Mouse (Mus musculus) cerebellum, postnatal 25 days (tissue): Measurements from ENCODE around the gene Pcsk5.
"Not testable (repeated sequence)": the region's sequence is repeated elsewhere in the genome, so short reads cannot be mapped to it uniquely, and the experiment has no call there.

Experiments
- DNase-seq, 2 experiments: peaks; one replicate each; pipeline ENCODE4 v3.0.0; 2021; ENCODE audit warnings: mixed read lengths in 2 of 2

Gene Pcsk5

DNA sequence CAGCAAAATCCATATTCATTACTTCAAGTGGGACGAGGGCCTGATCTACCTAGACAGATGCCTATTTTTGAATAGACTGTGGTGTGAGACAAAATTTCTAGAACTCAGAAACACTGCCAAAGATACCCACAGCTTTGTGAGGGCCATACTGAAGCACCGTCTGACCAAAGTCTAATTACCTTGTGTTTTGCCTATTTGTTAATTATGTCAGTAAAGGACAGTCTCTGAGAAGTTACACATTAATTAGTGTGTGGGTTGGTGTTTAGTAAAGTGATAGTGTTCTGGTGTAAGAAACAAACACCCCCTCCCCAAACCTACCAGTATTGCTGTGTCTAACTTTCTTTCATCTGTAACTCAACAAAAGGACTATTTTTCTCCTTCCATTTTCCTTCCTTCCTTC is 266.5 kb downstream of the Pcsk5 start:
- DNase-seq, result no peak

- DNase-seq, result no peak
Observed at GRCm38 (mm10) chr19:17567264-17567663, 270.2 kb downstream of the Pcsk5 start.

GRCm38 (mm10) chr19:17566097-17566496 is 271.3 kb downstream of the Pcsk5 start:
- DNase-seq, result no peak

GRCm38 (mm10) chr19:17558764-17559163 is 278.7 kb downstream of the Pcsk5 start:
- no peak for DNase-seq

DNA sequence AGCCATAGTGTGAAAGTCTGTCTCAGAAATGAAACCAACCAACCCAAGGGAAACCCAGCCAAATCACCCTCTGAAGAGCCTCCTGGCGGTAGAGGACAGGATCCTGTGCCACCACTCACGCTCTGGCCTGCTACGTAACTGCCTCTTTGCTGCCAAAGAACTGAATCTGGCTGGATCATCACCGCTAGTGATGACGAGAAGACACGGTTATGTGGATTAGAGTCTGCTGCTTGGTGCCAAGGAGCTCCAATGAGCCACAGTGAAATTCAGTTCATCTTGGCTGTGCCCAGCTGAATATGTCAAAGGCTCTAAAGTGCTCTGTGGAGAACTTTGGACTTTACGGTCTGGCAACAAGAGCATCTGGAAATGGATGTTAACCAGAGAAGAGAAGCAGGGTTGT is 282.3 kb downstream of the Pcsk5 start:
- DNase-seq, result no peak

- no peak for DNase-seq
Observed at GRCm38 (mm10) chr19:17554571-17554970, 282.9 kb downstream of the Pcsk5 start.

DNA sequence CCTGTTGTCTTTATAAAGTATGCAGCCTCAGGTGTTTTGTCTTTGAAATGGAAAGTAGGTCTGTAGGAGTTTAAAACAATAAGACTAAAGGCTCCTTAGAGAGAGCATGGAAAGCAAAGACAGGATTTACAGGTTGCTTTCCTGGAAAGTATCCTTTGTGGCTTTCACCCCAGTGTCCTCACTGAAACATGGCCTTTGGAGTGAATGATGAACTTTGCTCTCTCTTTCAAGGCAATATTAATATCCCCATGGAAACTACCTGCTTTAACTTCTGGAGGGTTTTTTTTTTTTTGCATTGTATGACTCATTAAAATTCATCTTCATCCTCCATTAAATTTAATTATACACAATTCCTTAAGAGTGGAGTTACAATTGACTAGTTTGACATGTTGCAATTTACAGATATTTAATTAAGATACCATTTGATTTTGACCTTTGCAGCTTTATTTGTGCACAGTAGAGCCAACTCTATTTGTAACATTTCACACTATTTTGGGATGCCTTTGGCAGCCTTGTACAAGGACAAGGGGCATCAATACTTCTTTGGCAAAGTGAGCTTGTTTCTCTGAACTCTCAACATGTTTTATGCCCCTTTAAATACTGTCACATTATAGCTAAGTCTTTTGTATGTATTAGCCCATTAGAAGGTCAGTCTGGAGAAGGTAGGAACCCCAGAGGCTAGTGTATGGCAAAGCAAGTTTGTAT is 283.9 kb downstream of the Pcsk5 start:
- DNase-seq, result no peak

DNA sequence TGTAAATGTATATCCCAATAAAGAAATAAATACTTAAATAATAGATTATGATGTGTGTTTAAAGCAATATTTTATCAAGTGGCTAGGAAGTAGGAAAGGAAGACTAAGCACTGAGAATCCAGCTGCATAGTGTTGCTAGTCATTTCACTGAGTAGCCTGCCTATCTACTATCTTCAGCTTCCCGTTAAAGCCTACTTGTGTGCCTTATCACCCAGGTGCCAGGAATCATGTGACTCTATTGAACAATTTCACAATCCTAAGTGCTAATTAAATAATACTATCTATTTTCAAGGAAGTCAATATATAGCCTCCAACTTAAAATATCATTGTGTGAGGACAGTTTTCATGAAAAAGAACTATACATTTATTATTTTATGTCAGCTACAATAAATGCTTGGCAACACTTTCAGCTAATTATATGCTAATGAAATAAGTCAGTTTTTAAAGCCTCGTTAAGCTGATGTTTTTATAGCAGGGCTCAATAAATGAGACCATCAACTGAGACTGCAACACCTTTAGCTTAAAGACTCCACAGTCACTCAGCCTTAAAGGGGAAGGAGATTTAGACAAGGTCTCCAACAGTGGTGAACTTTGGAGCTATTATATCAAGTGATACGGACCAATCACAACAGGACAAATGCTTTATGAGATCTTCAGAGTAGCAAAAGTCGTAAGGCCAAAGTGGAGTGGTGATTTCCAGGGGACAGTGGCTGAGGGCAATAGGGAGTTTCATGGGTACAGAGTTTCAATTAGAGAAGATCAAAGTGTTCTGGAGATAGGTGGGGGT is 308.5 kb downstream of the Pcsk5 start:
- DNase-seq, result no peak

DNA sequence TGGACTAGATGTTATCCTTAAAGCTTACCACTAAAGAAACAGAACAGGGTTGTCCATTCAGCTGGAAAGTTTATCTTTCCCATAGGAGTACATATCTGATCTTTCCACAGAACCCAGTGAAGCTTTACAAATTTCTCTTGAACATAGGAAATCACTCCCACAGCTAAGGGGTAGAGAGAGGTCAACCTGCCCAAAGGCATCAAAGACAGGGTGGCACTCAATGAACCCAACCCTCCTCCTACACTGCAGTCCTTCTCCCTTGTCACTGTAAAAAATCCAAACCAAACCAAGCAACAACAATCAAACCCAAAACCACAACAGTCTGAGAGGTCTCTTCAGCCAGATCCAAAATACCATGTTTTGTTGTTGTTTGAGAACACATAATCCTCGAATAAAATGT is 311.9 kb downstream of the Pcsk5 start:
- DNase-seq, result no peak

DNA sequence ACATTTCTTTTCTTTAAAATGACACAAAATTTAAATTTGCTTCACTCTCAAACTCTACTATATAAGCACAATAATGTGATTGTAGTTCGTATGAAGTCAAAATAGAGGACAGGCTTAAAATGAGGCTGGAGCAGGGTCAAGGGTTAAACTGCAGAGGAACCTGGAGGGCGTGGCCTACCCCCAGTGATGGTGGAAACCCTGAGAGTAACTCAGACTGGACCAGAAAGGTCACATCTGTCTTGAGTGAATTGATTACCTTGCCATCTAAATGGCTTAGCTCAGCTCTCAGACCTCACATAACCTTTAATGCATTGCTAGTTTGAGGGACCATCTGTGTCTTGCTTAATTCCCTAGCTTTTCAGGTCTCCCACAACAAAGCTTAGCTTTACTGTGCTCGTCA is 323.0 kb downstream of the Pcsk5 start:
- no peak for DNase-seq

DNA sequence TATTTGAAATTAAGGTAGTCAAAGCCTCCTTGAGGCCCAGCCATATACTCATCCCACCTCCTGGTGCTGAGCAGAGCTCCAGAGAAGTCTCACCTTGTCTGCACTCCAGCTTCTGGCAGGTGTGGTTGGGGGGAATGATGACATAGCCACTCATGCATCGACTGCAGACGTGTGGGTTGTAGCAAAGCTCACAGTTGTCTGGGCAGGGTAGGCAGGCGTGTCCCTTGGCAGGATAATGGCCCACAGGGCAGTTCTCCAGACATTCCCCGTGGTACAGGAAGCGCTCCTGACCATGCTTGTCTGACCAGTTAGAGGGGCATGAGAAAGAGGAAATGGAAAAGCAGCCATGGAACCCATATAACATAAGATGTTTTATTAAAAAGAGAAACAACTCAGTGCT is 326.1 kb downstream of the Pcsk5 start:
- no peak for DNase-seq

- no peak for DNase-seq
Observed at GRCm38 (mm10) chr19:17504212-17504611, 333.2 kb downstream of the Pcsk5 start.

DNA sequence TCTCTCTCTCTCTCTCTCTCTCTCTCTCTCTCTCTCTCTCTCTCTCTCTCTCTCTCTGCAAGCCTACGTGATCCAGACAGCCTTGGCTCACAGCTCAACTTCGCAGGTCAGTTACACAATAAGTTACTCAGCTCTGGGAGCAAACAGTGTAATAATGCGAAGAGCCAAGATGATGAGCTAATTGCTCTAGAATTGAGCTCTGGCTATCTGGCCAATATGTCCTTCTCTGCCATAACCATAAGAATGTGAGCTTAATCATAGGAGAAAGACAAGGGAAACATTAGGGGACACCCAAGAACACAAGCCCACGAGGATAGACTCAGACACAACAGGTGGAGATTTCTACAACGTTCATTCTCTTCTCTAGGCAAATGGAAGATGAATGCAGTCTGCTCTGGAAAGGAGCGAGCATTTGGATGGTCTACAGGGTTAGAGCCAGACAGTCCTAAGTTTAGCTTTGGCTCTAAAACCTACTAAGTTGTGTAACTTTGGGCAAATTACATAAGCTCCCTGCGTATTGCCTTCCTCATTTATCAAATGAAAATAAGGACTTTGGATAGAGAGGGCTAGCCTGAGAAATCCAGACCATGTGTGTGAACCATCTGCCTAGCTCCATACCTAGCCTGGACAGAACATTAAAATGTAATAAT is 338.7 kb downstream of the Pcsk5 start:
- no peak for DNase-seq

GRCm38 (mm10) chr19:17496131-17496530 is 341.3 kb downstream of the Pcsk5 start:
- DNase-seq, result no peak

DNA sequence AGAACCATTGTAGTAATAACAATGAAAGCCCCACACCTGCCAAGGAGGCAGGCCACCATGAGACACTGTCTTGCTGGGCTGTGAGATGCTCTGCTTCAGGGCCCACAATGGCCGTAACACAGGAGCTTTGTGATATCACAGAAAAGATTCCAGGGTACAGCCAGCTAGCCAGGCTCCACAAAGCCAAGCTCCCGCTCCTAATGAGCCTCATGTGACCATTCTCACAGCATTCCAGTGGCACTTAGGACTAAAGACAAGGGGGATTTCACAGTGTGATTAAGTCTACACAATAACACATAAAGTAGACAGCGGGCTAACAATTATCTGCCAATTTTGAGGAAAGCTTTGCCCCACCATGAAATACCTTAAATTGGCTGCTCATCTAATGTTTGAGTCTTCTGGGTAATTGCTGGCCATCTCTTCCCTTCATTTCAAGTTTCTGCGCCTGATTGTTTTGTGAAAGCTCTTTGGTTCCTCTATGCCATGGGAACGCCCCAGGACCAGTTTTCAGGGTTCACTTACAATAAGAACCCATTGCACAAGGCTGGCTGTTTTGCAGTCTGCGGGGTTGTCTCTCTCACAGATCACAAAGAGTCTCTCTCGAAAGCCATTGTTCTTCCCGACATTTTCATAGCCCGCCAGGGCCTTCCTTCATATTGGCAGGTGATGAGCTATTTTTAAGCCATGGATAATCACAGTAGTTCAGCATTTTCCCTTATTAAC is 345.4 kb downstream of the Pcsk5 start:
- no peak for DNase-seq

DNA sequence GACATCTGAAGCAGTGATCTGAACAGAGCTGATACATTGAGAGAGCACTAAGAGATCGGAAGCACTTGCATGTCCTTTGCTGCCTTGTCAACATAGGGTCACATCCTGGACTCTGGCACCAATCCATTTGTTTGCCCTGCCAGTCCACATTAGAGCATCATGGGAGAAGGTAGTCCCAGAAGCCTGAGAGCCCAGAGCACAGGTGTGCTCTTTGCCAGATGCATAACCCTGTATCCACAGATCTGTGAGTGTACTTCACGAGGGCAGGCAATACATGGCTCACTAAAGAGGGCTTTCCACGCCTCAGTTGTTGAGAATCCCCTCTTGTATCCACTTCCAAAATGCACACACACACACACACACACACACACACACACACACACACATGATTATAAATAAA is 346.1 kb downstream of the Pcsk5 start:
- no peak for DNase-seq

DNA sequence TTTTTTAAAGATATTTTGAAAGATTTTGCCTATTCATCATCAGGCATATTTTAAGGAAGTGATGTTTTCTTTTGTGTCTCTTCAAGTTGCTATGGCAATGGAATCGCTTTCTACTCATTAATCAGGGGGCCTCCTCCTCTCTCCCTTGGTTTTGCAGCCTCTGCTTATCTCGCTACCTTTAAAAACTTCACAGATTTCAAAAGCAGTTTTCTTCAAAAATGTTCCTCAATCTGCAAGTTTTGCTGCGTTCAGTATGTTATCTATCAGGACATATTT is 347.6 kb downstream of the Pcsk5 start:
- no peak for DNase-seq

DNA sequence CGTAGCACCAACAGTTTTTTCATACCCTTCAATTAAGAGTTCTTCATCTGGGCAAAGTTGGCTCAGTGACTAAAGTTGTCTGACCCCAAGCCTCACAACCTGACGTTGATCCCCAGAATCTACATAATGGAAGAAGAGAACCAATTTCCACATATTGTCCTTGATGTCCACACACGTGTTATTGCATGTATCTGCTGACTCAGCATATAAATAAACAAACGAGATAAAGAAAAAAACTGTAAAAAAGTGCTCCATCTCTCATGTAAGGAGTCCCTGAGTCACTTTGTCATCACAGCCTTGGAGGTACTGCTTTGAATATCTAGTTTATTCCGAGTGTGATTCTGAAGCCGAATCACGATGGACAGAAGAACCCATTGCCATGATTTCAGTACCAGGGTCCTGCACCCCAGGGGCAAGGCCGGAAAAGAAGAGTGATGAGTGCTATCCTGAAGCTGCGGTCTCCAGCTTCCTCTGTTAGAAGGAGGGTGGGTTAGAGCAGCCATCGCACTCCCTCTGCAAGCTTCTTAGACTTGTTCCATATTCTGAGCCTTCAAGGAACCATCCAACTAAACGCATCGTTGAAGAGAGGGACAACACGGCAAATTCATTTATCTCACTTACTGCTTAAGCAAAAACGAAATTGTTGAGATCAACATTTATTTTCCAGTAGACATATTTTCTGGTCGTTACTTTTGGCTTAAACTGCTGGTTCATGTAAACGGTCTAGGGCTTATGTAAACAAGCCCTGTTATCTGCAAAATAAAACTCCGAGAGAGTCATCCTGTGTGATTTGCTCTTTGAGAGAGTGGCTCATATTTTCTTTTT is 348.2 kb downstream of the Pcsk5 start:
- DNase-seq, result no peak

DNA sequence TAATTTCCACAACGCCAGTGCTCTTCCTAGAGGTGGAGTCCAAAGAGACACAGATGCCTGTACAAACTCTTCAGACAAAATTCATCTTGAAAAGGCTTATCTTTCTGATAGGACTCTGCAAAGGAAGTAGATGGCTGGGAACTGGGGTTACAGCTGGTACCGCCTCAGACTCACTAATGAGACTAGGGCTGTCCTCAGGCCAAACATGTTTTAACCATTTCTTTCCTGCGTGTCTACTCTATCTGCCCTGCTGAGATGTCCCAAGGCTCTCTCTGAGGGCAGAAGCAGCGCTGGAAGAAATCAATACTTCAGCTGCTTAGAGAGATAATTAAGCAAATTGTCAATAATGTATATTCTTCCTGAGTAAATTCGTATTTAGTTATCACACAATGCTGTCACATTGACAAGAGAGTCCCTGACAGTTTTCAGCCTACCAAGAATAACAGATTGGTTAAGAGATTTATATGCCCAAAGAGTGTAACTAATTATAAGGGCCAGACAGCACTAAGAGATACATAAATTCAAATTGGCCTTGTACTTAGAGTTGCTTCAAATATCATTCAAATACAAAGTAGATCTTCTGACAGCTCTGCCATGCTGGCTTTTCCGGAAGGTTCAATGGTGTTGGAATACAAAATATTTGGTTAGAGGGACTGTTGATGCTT is 355.2 kb downstream of the Pcsk5 start:
- no peak for DNase-seq

- no peak for DNase-seq
Observed at GRCm38 (mm10) chr19:17479471-17479870, 358.0 kb downstream of the Pcsk5 start.

DNA sequence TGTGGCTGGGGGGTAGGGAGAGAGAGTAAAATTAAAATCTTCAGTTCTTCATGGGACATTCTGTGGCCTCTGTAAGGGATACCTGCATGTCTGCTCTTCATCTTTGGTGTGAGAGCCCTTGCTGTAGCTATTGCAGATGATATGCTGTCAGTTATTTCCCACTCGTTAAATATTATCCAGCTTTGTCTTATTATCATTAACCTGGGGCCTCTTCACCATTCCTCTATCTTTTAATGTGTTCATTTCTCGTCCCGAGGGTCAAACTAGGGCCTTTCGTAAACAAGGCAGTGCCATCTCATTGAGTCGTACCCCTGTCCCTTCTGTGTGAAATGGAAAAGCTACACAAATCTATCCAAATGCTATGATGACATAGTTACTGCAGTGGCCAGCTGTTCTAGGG is 361.4 kb downstream of the Pcsk5 start:
- no peak for DNase-seq

DNA sequence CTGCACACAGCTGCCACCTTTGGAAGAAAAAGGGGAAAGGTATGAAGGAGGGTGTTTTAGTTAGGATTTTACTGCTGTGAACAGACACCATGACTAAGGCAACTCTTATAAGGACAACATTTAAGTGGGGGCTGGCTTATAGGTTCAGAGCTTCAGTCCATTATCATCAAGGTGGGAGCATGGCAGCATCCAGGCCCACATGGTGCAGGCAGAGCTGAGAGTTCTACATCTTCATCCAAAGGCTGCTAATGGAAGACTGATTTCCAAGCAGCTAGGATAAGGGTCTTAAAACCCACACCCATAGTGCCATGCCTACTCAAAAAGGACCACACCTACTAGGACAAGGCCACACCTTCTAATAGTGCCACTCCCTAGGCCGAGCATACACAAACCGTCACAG is 364.3 kb downstream of the Pcsk5 start:
- not testable (repeated sequence) for DNase-seq
